Mouse (Mus musculus) midbrain, embryonic 16.5 days (tissue): ENCODE results near the gene Ccdc50. TPM values are rescaled to one million over a fixed set of nuclear protein-coding genes. Genes with fewer than 3 reads are reported as not detected.

ENCODE experiments used
- ATAC-seq: fragments of 200-750 bp; cut with Nextera tagmentation; 2 replicates; pipeline ENCODE4 v1.8.0; 2017; ENCODE audit warnings: moderate TSS enrichment
- H3K27ac ChIP-seq: fragments of 300-500 bp; sonication (generic); 2 replicates; pipeline ENCODE4 v1.5.1; 2014; ENCODE audit warnings: mild to moderate bottlenecking, low read length, mixed read lengths
- H3K27me3 ChIP-seq: fragments of 300-500 bp; sonication (generic); 2 replicates; pipeline ENCODE4 v1.6.1; 2014; ENCODE audit warnings: low read depth, low read length, mixed read lengths; ENCODE audit not compliant: control insufficient read depth, insufficient read depth
- H3K36me3 ChIP-seq: fragments of 300-500 bp; sonication (generic); 2 replicates; pipeline ENCODE4 v1.6.1; 2014; ENCODE audit warnings: mild to moderate bottlenecking, low read length, moderate library complexity, mixed read lengths; ENCODE audit not compliant: control insufficient read depth, insufficient read depth
- H3K4me1 ChIP-seq: fragments of 300-500 bp; sonication (generic); 2 replicates; pipeline ENCODE4 v1.6.1; 2014; ENCODE audit warnings: mild to moderate bottlenecking, low read length, mixed read lengths; ENCODE audit not compliant: control insufficient read depth, insufficient read depth
- H3K4me2 ChIP-seq: fragments of 300-500 bp; sonication (generic); 2 replicates; pipeline ENCODE4 v1.6.1; 2014; ENCODE audit warnings: mild to moderate bottlenecking, low read length, mixed read lengths
- H3K4me3 ChIP-seq: fragments of 300-500 bp; sonication (generic); 2 replicates; pipeline ENCODE4 v1.5.1; 2014; ENCODE audit warnings: low read depth, mild to moderate bottlenecking, low read length, moderate library complexity, mixed read lengths
- H3K9ac ChIP-seq: fragments of 300-500 bp; sonication (generic); 2 replicates; pipeline ENCODE4 v1.6.1; 2014; ENCODE audit warnings: low read depth, low read length, mixed read lengths
- H3K9me3 ChIP-seq: fragments of 300-500 bp; sonication (generic); replicated peaks from 2 replicates; pipeline ENCODE4 v1.6.1; 2014; ENCODE audit warnings: mild to moderate bottlenecking, low read length, mixed read lengths; ENCODE audit not compliant: control insufficient read depth, poor library complexity, severe bottlenecking
- WGBS: fragments of 180-500 bp; shearing (Covaris S2); extraction: QIAGEN DNeasy Blood & Tissue Kit; methylation state at CpG from one replicate; pipeline ENCODE4 v1.1.7; 2014; 5-methylcytosine and 5-hydroxymethylcytosine counted together
- polyA plus RNA-seq: library from polyadenylated mRNA; unstranded; fragments of >200 nt; fragmentation: Nextera tagmentation; extraction: Ambion mirVana; gene quantifications from 2 replicates; pipeline ENCODE4 v1.2.1, GENCODE M21; 2015

Ccdc50 gene
- polyA plus RNA-seq, 1 experiment from 2014 or later, result 42.3 TPM

DNA sequence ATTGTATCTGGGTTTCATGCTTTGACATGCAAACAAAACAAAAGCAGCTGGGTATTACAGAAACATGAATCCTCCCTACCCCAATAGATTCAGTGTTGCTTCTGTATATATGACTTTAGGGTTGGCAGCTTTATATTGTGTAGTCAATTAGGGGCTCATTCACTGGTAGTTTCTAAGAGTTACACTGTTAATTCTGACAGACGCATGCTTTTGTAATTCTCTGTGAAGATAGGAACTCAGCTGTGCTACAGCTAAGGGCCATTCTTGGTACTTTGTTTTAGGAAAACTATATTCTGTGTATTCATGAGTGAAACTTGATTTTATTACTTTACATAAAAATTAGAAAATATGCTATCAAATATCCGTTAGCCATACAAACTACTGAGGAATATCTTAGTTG, 65.2 kb downstream of the Ccdc50 start:
- Histone ChIP-seq H3K27ac (no peak overlapping the region), H3K9me3 (no peaks in the 10 kb centered on the region), H3K9ac (no peak overlapping the region), H3K4me2 (no peak overlapping the region), H3K27me3 (no peaks in the 10 kb centered on the region), H3K36me3 (no peaks in the 10 kb centered on the region), H3K4me3 (no peak overlapping the region), H3K4me1 (peaks cover 2% of the 10 kb centered on the region; the same call in 1 of the 2 replicates)
- WGBS, result 74% methylated on average over 2 of the region's 2 CpGs
- ATAC-seq, result no peak

DNA sequence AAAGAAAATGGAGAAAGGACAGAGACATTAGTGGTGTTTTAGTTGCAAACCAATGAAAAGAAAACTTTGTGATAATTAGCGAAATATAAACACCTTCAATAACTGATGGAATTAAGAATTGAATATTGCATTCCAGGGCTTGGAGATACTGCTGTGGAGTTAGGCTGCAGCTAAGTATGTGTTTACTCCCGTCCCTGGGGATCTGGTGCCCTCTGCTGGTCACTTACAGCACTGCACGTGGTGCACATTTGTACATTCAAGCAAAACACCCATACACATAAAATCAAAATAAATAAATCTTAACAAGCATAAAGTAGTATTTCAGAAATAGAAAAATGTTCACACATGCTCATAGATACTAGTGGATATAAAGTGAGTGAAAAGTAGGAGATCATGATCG, 68.6 kb downstream of the Ccdc50 start:
- no peak overlapping the region for H3K4me3 ChIP-seq
- no peak overlapping the region for H3K27ac ChIP-seq
- 18% methylated on average over 4 of the region's 4 CpGs for WGBS
- no peaks in the 10 kb centered on the region for H3K9me3 ChIP-seq
- no peak overlapping the region for H3K9ac ChIP-seq
- ATAC-seq, result peak; percentile 77; the same call in 1 of the 2 replicates
- H3K36me3 ChIP-seq, result no peaks in the 10 kb centered on the region
- H3K27me3 ChIP-seq, result no peaks in the 10 kb centered on the region
- peaks cover 2% of the 10 kb centered on the region; the same call in 1 of the 2 replicates for H3K4me1 ChIP-seq
- H3K4me2 ChIP-seq, result no peak overlapping the region

DNA sequence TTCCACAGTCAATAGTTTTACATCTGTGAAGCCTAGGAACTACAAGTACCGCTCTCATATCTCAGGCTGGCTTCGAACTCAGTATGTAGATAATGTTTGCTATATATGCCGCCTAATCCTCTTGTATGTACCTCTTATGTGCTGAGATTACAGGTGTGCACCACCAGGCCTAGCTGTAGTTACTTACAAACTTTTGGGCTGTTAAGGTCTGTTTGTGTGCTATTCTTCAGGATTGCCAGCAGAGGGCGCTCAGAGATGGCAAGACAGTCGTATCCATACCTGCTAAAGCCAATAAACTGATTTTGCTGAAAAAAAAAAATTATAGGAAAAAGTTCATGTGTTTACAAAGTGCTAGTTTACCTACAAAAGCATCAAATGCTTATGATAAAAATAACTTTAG, 80.1 kb downstream of the Ccdc50 start:
- Histone ChIP-seq H3K4me2 (no peak overlapping the region), H3K4me3 (no peak overlapping the region), H3K27me3 (no peaks in the 10 kb centered on the region), H3K4me1 (0 out of 2 replicates have a peak, but pooled peaks cover 2% of the 10 kb centered on the region), H3K27ac (no peak overlapping the region), H3K9me3 (no peaks in the 10 kb centered on the region), H3K36me3 (no peaks in the 10 kb centered on the region), H3K9ac (no peak overlapping the region)
- WGBS, result 26% methylated on average over 5 of the region's 5 CpGs
- peak; percentile 45 for ATAC-seq

- ATAC-seq, result peak; percentile 53; the same call in 1 of the 2 replicates
- Histone ChIP-seq H3K27me3 (no peaks in the 10 kb centered on the region), H3K36me3 (no peaks in the 10 kb centered on the region), H3K4me1 (0 out of 2 replicates have a peak, but pooled peaks cover 2% of the 10 kb centered on the region), H3K4me2 (no peak overlapping the region), H3K27ac (no peak overlapping the region), H3K9me3 (no peaks in the 10 kb centered on the region), H3K9ac (no peak overlapping the region), H3K4me3 (no peak overlapping the region)
- 68% methylated on average over 6 of the region's 6 CpGs for WGBS
Measured at GRCm38 (mm10) chr16:27471389-27471788, 82.7 kb downstream of the Ccdc50 start.

DNA sequence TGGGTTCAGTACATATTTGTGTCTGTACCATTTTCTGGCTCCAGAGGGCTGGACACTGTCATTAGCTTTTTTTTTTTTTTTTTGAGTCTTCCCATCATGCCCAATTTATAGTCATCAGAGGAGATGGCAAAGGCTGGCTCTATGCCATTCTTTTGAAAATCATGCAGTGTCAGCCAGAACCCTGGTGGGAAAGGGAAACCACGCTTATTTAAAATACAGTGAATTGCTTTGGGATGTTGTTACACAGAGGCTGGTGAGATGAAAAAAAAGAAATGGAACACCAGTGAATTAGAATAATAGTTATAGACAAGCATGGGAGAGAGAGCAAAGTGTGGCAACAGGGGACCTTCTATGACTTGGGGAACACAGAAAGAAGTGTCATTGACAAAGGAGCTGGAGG, 95.2 kb downstream of the Ccdc50 start:
- Histone ChIP-seq H3K4me2 (no peak overlapping the region), H3K4me1 (no peaks in the 10 kb centered on the region), H3K27me3 (no peaks in the 10 kb centered on the region), H3K4me3 (no peak overlapping the region), H3K9me3 (no peaks in the 10 kb centered on the region), H3K36me3 (no peaks in the 10 kb centered on the region), H3K27ac (no peak overlapping the region), H3K9ac (no peak overlapping the region)
- WGBS, result 23% methylated on average over 1 of the region's 1 CpGs
- peak; percentile 62 for ATAC-seq

Other genes with a start within 250 kb of the Ccdc50 start
- not detected in 2 replicates for gene Ostn, start 81.4 kb upstream of the Ccdc50 start, polyA plus RNA-seq
- gene Uts2b, start 18.6 kb upstream of the Ccdc50 start, polyA plus RNA-seq, result 0.52 and 0.60 TPM in 2 replicates